ENCODE assay signal across 19 mouse cellular contexts in the genomic region with DNA sequence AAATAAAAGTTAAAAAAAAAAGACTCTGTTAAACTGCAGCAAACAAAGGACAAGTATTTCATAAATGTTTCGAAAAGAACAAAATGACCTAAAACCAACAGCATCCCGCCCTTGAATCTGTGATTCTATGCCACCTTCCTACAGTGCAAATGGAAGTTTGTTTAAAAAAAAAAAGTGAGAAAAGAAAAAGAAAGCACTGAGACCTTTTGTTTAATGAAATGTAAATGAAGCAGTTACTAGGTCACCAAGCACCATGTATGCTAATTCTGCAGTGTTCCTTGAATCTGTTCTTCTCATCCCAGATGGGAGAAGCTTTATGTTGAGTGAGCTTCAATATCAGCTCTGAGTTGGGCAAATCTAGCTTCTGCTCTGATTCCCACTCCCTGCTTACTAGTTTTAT.
"Had no signal": no experiment of that assay in that cellular context is flagged by ENCODE, and none has a peak within 500 bp of the region (broad histone marks: within the 10 kb centered on the region; RNA-seq: fewer than 3 reads in every experiment).

No protein-coding gene starts in this region.

- H3K4me3 ChIP-seq: midbrain, embryonic 10.5 days; midbrain, embryonic 12.5 days; myocyte; neural tube, embryonic 13.5 days; neural tube, embryonic 15.5 days had no signal

- H3K27ac ChIP-seq: midbrain, embryonic 10.5 days; midbrain, embryonic 12.5 days; neural tube, embryonic 13.5 days; neural tube, embryonic 15.5 days had no signal

- ATAC-seq: midbrain, embryonic 16.5 days had no signal

- H3K9me3 ChIP-seq: neural tube, embryonic 15.5 days had no signal

- H3K27me3 ChIP-seq: midbrain, embryonic 12.5 days; neural tube, embryonic 13.5 days; neural tube, embryonic 15.5 days had no signal

- H3K36me3 ChIP-seq: midbrain, embryonic 10.5 days; midbrain, embryonic 12.5 days; neural tube, embryonic 13.5 days; neural tube, embryonic 15.5 days had no signal

- H3K9ac ChIP-seq: lung, embryonic 14.5 days; midbrain, embryonic 12.5 days; neural tube, embryonic 13.5 days; neural tube, embryonic 15.5 days had no signal

- H3K4me2 ChIP-seq: lung, embryonic 14.5 days; midbrain, embryonic 12.5 days; neural tube, embryonic 13.5 days; neural tube, embryonic 15.5 days had no signal

- DNase-seq: lung, adult 18-20 months; lung, embryonic 14.5 days; lung, postnatal 10 days; lung, postnatal 4 days; midbrain, embryonic 14.5 days; retina, postnatal 1 day; right cerebral cortex, adult 18-20 months; right cerebral cortex, postnatal 25 days; right cerebral cortex, postnatal 4 days; spleen, adult 18-20 months; thymus, adult 2 months; thymus, postnatal 25 days; thymus, postnatal 4 days had no signal

- H3K4me1 ChIP-seq: midbrain, embryonic 10.5 days; midbrain, embryonic 12.5 days; neural tube, embryonic 13.5 days; neural tube, embryonic 15.5 days had no signal
